Mouse (Mus musculus) kidney, postnatal 36 days (tissue): ENCODE measurements around the gene Mt2.

Experiments used
- DNase-seq, 2 experiments: peaks; one replicate each; pipeline ENCODE4 v3.0.0; 2021 to 2022; ENCODE audit warnings: mixed read lengths in 2 of 2

Gene Mt2

GRCm38 (mm10) chr8:94172809-94173732 is 607 bp downstream of the Mt2 start:
- peak in 1 of 2 experiments; percentile 23 for DNase-seq

GRCm38 (mm10) chr8:94173848-94174403 is 1.5 kb downstream of the Mt2 start:
- DNase-seq = no peak

GRCm38 (mm10) chr8:94174619-94175213 is 2.3 kb downstream of the Mt2 start:
- no peak for DNase-seq

- DNase-seq = no peak
Observed at GRCm38 (mm10) chr8:94177716-94178390, 5.4 kb downstream of the Mt2 start.

GRCm38 (mm10) chr8:94178857-94179712 is 6.6 kb downstream of the Mt2 start, which contains the start of gene Mt1:
TSS of gene Mt1 (plus strand) at chr8:94179082.
- peak; percentile 92 to 94 for DNase-seq

- peak in 1 of 2 experiments; percentile 40 for DNase-seq
Observed at GRCm38 (mm10) chr8:94179713-94180560, 7.5 kb downstream of the Mt2 start.

- DNase-seq = no peak
Observed at GRCm38 (mm10) chr8:94180561-94180908, 8.1 kb downstream of the Mt2 start.

GRCm38 (mm10) chr8:94182055-94182929 is 9.8 kb downstream of the Mt2 start:
- DNase-seq = no peak

- peak; percentile 91 to 92 for DNase-seq
Observed at GRCm38 (mm10) chr8:94183117-94183516, 10.7 kb downstream of the Mt2 start.

GRCm38 (mm10) chr8:94184357-94184843 is 11.9 kb downstream of the Mt2 start:
- DNase-seq = no peak

GRCm38 (mm10) chr8:94185791-94186190 is 13.3 kb downstream of the Mt2 start:
- DNase-seq = no peak

- peak; percentile 90 to 93 for DNase-seq
Observed at GRCm38 (mm10) chr8:94186542-94186941, 14.1 kb downstream of the Mt2 start.

- DNase-seq = no peak
Observed at GRCm38 (mm10) chr8:94187290-94188002, 15.0 kb downstream of the Mt2 start.

- peak in 1 of 2 experiments; percentile 29 for DNase-seq
Observed at GRCm38 (mm10) chr8:94189275-94190031, 17.0 kb downstream of the Mt2 start.

- DNase-seq = peak; percentile 90
Observed at GRCm38 (mm10) chr8:94191101-94191691, 18.7 kb downstream of the Mt2 start.

GRCm38 (mm10) chr8:94192926-94193325 is 20.5 kb downstream of the Mt2 start:
- no peak for DNase-seq

- no peak for DNase-seq
Observed at GRCm38 (mm10) chr8:94194591-94195223, 22.2 kb downstream of the Mt2 start.
